Mouse (Mus musculus) bone marrow macrophage, adult 2 months (primary cell): ENCODE data around the gene Rai14.

ENCODE experiments used
- CTCF ChIP-seq: IDR thresholded peaks from 2 replicates; pipeline ENCODE4 v1.5.1; 2012; ENCODE audit warnings: low read depth, mild to moderate bottlenecking, low read length, moderate library complexity
- POLR2A ChIP-seq: IDR thresholded peaks from 2 replicates; pipeline ENCODE4 v1.6.1; 2012; ENCODE audit warnings: mild to moderate bottlenecking, low read depth, low read length, borderline replicate concordance

GRCm38 (mm10) chr15:10643819-10644218 lies 70.6 kb downstream of the Rai14 start:
- TF ChIP-seq POLR2A, result no peak
- TF ChIP-seq CTCF, result no peak
